9 mouse cellular contexts compared by ENCODE assay signal in genomic region chr17:36942791-36943471, GRCm38 (mm10). TPM values are rescaled to one million over a fixed set of nuclear protein-coding genes. Genes with fewer than 3 reads are reported as not detected.
DNase-seq lines count a peak whose midpoint lies in the region; ATAC-seq lines count a peak whose summit lies in the region.
"Had no signal": no experiment of that assay in that cellular context is flagged by ENCODE, and none has a peak within 500 bp of the region (broad histone marks: within the 10 kb centered on the region; RNA-seq: fewer than 3 reads in every experiment).

Gene Rnf39 (plus strand): TSS chr17:36942918.

- 1% methylated on average over 57 of the region's 59 CpGs for WGBS in kidney, embryonic 15.5 days
- 2% methylated on average over 59 of the region's 59 CpGs for WGBS in heart, embryonic 15.5 days
- 1% methylated on average over 59 of the region's 59 CpGs for WGBS in limb, embryonic 15.5 days
- WGBS in midbrain, embryonic 14.5 days = 3% methylated on average over 58 of the region's 59 CpGs

- ATAC-seq in kidney, embryonic 15.5 days (replicated peaks; ENCODE audit: low FRiP score) = 0 out of 2 replicates have a peak, but pooled peaks have one; percentile 7
- ATAC-seq in heart, embryonic 15.5 days (replicated peaks; ENCODE audit: insufficient number of reproducible peaks, insufficient read depth, low FRiP score, low read depth) = 0 out of 2 replicates have a peak, but pooled peaks have one; percentile 14
- peak; percentile 55 for ATAC-seq in limb, embryonic 15.5 days (ENCODE audit: insufficient number of reproducible peaks, low FRiP score, low TSS enrichment, low read depth)
- ATAC-seq in midbrain, embryonic 14.5 days (ENCODE audit: low FRiP score, low TSS enrichment) = no peak

- H3K4me1 ChIP-seq in kidney, embryonic 15.5 days = peaks cover 36% of the 10 kb centered on the region
- H3K4me1 ChIP-seq in heart, embryonic 15.5 days (replicated peaks) = peaks cover 27% of the 10 kb centered on the region
- peaks cover 31% of the 10 kb centered on the region for H3K4me1 ChIP-seq in limb, embryonic 15.5 days
- H3K4me1 ChIP-seq in midbrain, embryonic 14.5 days (ENCODE audit: control insufficient read depth, insufficient read depth, low read length) = peaks cover 10% of the 10 kb centered on the region; the same call in 1 of the 2 replicates

- no peak within 1 kb of the TSS for H3K27ac ChIP-seq in kidney, embryonic 15.5 days
- no peak within 1 kb of the TSS for H3K27ac ChIP-seq in heart, embryonic 15.5 days
- peak within 1 kb of the TSS; percentile 72 for H3K27ac ChIP-seq in limb, embryonic 15.5 days
- no peak within 1 kb of the TSS for H3K27ac ChIP-seq in midbrain, embryonic 14.5 days (replicated peaks; ENCODE audit: low read depth, low read length)

- no peaks in the 10 kb centered on the region for H3K9me3 ChIP-seq in kidney, embryonic 15.5 days (replicated peaks)
- no peaks in the 10 kb centered on the region for H3K9me3 ChIP-seq in heart, embryonic 15.5 days (replicated peaks)
- H3K9me3 ChIP-seq in limb, embryonic 15.5 days = no peaks in the 10 kb centered on the region
- no peaks in the 10 kb centered on the region for H3K9me3 ChIP-seq in midbrain, embryonic 14.5 days (ENCODE audit: control insufficient read depth, low read length)

- no peaks in the 10 kb centered on the region for H3K36me3 ChIP-seq in kidney, embryonic 15.5 days
- H3K36me3 ChIP-seq in heart, embryonic 15.5 days = no peaks in the 10 kb centered on the region
- H3K36me3 ChIP-seq in limb, embryonic 15.5 days = no peaks in the 10 kb centered on the region
- H3K36me3 ChIP-seq in midbrain, embryonic 14.5 days (ENCODE audit: control insufficient read depth, insufficient read depth, low read length) = no peaks in the 10 kb centered on the region

- peak within 1 kb of the TSS; percentile 46 for H3K4me3 ChIP-seq in kidney, embryonic 15.5 days (replicated peaks)
- peak within 1 kb of the TSS; percentile 49 for H3K4me3 ChIP-seq in heart, embryonic 15.5 days
- H3K4me3 ChIP-seq in limb, embryonic 15.5 days = peak within 1 kb of the TSS; percentile 50
- H3K4me3 ChIP-seq in midbrain, embryonic 14.5 days (replicated peaks; ENCODE audit: low read depth, low read length) = peak within 1 kb of the TSS; percentile 34

- H3K4me2 ChIP-seq in kidney, embryonic 15.5 days = peak within 1 kb of the TSS; percentile 77
- peak within 1 kb of the TSS; percentile 84 for H3K4me2 ChIP-seq in heart, embryonic 15.5 days
- peak within 1 kb of the TSS; percentile 93 for H3K4me2 ChIP-seq in limb, embryonic 15.5 days
- H3K4me2 ChIP-seq in midbrain, embryonic 14.5 days (ENCODE audit: low read length) = peak within 1 kb of the TSS; percentile 65

- H3K27me3 ChIP-seq in kidney, embryonic 15.5 days = peaks cover 74% of the 10 kb centered on the region
- H3K27me3 ChIP-seq in heart, embryonic 15.5 days = peaks cover 73% of the 10 kb centered on the region
- peaks cover 64% of the 10 kb centered on the region for H3K27me3 ChIP-seq in limb, embryonic 15.5 days
- H3K27me3 ChIP-seq in midbrain, embryonic 14.5 days (ENCODE audit: control insufficient read depth, insufficient read depth, low read length) = peaks cover 27% of the 10 kb centered on the region
- H3K27me3 ChIP-seq: Patski had no signal

- DNase-seq in kidney, adult 8-10 months = no peak
- peak; percentile 36 to 38 for DNase-seq in cerebellum, postnatal 14 days
- peak; percentile 35 for DNase-seq in midbrain, embryonic 14.5 days
- DNase-seq in urinary bladder, adult 2 months (ENCODE audit: low spot score) = peak; percentile 72
- DNase-seq in adrenal gland, postnatal 10 days = no peak

- peak within 1 kb of the TSS; percentile 21; the same call in 1 of the 2 replicates for H3K9ac ChIP-seq in kidney, embryonic 15.5 days
- H3K9ac ChIP-seq in heart, embryonic 15.5 days = peak within 1 kb of the TSS; percentile 31
- H3K9ac ChIP-seq in limb, embryonic 15.5 days = 0 out of 2 replicates have a peak within 1 kb of the TSS, but pooled peaks have one; percentile 17
- peak within 1 kb of the TSS; percentile 40 for H3K9ac ChIP-seq in midbrain, embryonic 14.5 days (replicated peaks; ENCODE audit: low read length)

RNA-seq across cellular contexts. Expression of gene Rnf39, which starts in this region (rescaled TPM):
- polyA plus RNA-seq in kidney, embryonic 15.5 days (2015; fragmentation: Nextera tagmentation; extraction: Ambion mirVana) = 0.13 and 0.53 TPM in 2 replicates
- polyA plus RNA-seq in heart, embryonic 15.5 days (2015; fragmentation: Nextera tagmentation; extraction: Ambion mirVana) = 0.33 and 0.48 TPM in 2 replicates
- polyA plus RNA-seq in limb, embryonic 15.5 days (2015; fragmentation: Nextera tagmentation; extraction: Ambion mirVana) = 6.8 and 9.1 TPM in 2 replicates
- polyA plus RNA-seq in midbrain, embryonic 14.5 days (2014; fragmentation: Nextera tagmentation; extraction: Ambion mirVana) = 1.1 and 1.7 TPM in 2 replicates
- polyA plus RNA-seq in urinary bladder, adult 2 months (2012; rRNA removed) = 8.9 and 11.0 TPM in 2 replicates
- under 1 TPM in 1 of 2 experiments, not detected in 1; 0.33 TPM for total RNA-seq in adrenal gland, postnatal 10 days (2021)

Comparison
In these comparisons a context has a peak if more than half of its experiments do, and no peak if none do; other contexts are left out.
1. Peak in ATAC-seq, H3K4me3 ChIP-seq, H3K9ac ChIP-seq and H3K4me2 ChIP-seq in kidney, embryonic 15.5 days; RNA of the gene not detected or under 1 TPM.
2. Peak in ATAC-seq, H3K4me3 ChIP-seq, H3K9ac ChIP-seq and H3K4me2 ChIP-seq in heart, embryonic 15.5 days; RNA of the gene not detected or under 1 TPM.
3. DNase-seq: peak in cerebellum, postnatal 14 days (2 of 2), midbrain, embryonic 14.5 days (single experiment) and urinary bladder, adult 2 months (single experiment); none in kidney, adult 8-10 months (0 of 2) and adrenal gland, postnatal 10 days (single experiment).
4. Peak in every context shown above with its lines, with median percentiles within 50 percentile points of each other: H3K4me2 ChIP-seq, H3K4me3 ChIP-seq and H3K9ac ChIP-seq.